Mouse (Mus musculus) lung, postnatal 25 days (tissue): Measurements from ENCODE around the gene Dcaf6.
"Not testable (repeated sequence)": the region's sequence is repeated elsewhere in the genome, so short reads cannot be mapped to it uniquely, and the experiment has no call there.

ENCODE experiments used
- DNase-seq: peaks from one replicate; pipeline ENCODE4 v3.0.0; 2022; ENCODE audit warnings: low spot score

The Dcaf6 gene

DNA sequence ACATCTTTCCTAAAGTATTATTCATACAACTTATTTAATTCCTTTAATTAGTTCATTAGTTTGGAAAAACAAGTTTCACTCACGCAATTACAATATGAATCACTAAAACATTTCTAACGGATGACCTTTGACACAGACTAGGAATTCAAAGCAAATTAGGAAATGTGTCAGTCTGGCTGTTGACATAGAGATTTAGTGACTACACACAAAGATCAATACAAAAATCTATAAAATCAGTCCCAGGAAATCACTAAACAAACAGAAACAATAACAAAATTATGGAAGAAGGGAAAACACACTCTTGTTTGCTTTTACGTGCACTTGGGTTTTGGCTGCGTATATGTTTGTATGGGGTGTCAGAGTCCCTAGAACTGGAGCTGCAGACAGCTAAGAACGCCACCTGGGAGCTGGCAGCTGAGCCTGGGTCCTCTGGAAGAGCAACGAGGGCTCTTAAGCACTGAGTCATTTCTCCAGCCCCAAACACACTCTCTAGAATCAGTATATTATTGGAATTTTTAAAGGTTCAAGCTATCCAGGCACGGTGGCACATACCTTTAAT is 38.8 kb downstream of the Dcaf6 start:
- no peak for DNase-seq

GRCm38 (mm10) chr1:165396401-165396805 is 63.9 kb downstream of the Dcaf6 start:
- DNase-seq = no peak

- no peak for DNase-seq
Measured at GRCm38 (mm10) chr1:165395940-165396339, 64.3 kb downstream of the Dcaf6 start.

- DNase-seq = no peak
Measured at GRCm38 (mm10) chr1:165394836-165395235, 65.4 kb downstream of the Dcaf6 start.

- DNase-seq = no peak
Measured at GRCm38 (mm10) chr1:165393033-165393432, 67.2 kb downstream of the Dcaf6 start.

GRCm38 (mm10) chr1:165388716-165389115 is 71.6 kb downstream of the Dcaf6 start:
- peak; percentile 43 for DNase-seq

DNA sequence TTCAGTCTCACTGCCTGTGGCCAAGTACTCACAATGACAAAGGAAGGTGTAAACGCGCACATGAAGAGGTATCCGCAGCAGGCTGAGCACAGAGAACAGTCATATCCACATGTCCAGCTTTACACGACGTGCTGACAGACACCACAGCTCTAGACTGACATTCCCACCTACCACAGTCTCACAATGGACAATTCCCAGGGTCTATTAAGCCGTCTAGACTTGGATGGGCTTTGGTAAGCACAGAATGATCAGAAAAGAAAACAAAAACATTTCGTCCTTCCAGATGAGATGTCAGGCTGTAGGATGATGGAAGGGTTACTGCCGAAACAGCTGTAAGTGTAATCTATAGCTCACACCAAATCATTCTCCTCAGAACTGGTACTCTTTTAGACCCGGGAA is 73.8 kb downstream of the Dcaf6 start:
- no peak for DNase-seq

DNA sequence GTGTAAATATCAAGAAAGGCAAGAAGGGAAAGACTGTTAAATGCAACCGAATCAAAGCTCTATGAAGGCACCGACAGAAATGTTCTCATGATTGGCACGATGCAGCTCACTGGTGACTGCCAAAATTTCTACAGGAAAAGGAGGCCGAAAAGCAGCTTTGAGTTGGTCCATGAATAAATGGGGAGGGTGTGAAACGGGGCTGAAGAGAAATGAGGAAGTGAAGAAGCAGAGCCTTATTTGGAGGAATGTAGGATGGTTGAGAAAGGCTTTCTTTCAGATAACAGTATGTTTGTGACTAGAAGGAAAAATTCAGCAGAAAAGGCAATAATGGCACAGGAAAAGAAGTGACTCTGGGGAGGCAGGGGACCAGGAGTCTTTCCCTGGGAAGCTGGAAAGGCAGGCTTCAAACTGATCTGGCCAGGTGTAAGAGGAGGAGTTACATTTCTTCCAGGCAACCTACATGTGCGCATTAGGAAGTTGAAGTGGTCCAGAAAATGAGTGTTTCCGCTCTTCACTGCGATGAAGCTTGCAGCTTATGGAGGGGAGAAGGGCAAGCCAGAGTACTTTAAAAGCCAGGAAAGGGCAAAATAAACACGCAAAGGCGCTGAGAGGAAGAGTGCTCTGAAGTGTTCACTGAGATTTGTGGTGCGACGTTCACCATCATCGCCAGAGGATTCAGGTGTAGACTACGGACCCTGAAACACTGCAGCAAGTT is 74.3 kb downstream of the Dcaf6 start:
- DNase-seq = no peak

DNA sequence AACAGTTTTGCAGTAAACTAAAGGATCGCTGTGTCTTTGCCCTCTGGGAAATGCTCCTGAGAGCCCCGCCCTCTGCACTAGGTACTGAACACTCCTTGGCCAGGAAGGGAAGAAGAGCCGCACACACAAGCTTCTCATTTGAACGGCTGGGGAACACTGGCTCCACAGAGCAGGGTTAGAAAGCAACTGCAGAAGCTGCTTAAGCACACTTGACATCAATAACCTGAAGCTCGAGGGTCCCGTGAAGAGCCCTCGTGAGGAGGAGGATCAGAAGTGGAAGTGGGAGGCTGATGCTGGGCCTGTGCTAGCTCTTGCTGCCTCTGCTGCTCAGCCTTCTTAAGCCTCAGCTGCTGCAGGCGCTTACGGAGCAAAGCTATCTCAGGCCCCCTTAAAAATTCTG is 86.4 kb downstream of the Dcaf6 start:
- DNase-seq = peak; percentile 66

DNA sequence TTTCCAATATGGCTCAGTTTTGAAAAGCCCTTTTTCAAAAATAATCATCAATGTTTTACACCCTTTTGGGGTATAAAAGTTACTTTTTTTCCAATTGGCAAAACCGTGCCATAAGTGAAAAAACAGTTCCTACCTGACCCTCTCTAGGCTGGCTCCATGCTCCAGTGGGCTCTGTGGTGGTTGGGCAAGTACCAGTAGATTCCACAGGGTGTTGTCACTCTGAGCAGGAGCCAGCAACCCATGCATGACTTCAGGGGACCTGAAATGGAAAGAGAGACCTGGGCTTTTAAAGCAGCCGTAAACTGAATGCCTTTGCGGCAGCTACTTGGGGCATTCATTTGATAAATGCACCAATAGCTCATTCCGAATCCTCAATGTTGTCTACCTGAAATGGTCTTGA is 89.3 kb downstream of the Dcaf6 start:
- DNase-seq = no peak

DNA sequence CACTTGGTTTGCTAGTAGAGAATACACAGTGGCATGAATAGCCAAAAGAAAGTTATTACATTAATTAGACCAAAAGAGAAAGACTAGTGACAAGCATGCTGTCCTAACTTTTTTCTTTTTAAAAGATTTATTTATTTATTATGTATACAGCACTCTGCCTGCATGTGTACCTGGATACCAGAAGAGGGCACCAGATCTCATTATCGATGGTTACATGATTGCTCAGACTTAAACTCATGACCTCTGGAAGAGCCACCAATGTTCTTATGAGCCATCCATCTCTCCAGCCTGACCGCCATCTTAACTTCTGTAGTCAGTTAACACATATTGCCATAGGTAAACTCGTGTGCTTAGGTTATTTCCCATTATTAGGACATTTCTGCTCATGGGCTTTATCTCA is 95.2 kb downstream of the Dcaf6 start:
- no peak for DNase-seq

DNA sequence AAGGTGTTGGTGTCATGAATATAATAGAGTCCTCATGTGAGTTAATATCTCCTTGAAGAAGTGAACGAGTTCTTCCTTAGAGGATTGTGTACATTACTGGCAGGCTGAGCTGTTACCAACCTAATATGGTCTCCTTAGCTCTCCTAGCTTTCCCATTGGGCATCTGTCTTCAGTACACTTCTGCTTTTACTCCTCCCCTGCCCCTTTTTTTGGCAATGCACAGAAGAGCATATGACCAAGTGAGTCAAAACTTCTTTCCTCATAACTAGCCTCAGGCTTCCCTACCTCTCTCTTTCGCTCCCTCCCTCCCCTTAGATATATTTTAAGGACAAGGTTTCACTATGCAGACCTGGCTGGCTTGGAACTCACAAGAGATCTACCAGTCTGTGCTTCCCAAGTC is 97.0 kb downstream of the Dcaf6 start:
- no peak for DNase-seq

GRCm38 (mm10) chr1:165356347-165356746 is 103.9 kb downstream of the Dcaf6 start:
- DNase-seq = no peak

GRCm38 (mm10) chr1:165348627-165349026 is 111.6 kb downstream of the Dcaf6 start:
- no peak for DNase-seq

GRCm38 (mm10) chr1:165344453-165344852 is 115.8 kb downstream of the Dcaf6 start:
- DNase-seq = no peak

DNA sequence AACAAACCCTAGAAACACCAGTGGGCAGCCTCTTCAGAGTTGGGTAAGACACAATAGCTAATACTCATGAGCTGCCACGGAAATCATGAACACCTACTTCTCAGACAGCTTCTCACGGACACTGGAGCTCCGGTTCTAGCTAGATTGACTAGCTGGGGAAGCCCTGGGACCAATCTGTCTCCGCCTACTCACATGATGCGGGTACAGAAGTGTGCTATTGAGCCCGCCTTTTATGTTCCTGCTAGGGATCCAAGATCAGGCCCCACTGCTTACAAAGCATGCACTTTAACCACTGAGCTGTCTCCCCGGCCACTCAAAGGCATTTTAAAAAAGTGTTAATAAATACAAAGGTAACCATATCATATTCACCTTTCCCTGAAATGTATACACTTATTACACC is 118.1 kb downstream of the Dcaf6 start:
- no peak for DNase-seq

DNA sequence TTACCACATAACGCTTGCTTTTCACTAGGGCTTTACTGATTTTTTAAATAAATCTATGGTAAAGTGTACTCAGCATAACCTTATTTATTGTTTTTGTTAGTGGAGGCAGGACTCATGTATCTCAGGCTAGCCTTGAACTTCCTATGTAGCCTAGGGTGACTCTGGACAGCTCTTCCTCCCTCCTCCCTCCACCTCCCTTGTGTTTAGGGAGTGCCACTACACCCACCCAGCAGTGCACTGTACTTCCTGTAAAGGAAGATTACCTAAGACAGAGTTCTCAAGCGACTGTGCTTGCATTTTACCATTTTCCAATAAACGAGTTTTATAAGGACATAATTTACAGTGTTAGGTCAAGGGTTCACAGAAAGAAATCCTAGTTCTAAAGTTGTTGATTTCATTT is 127.5 kb downstream of the Dcaf6 start:
- DNase-seq = no peak

DNA sequence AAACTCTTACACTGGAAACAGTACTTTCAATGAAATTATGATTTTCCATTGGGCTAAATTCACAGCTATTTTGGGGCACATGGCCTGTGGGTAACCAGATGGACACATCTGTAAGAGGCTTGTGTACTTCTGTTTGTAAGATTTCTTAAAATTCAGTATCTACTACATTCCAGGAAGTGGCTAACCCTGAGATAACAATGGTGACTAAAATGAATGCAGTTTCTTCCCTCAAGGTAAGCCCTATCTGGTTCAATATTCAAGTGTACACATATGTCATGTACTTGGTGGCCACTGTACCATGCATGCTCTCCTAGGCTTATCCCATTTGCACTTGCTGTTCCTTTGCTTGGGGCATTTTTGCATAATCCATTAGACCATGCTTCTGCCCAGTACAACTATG is 129.4 kb downstream of the Dcaf6 start:
- DNase-seq = no peak

- DNase-seq = not testable (repeated sequence)
Measured at GRCm38 (mm10) chr1:165328384-165329289, 131.6 kb downstream of the Dcaf6 start.

- DNase-seq = no peak
Measured at GRCm38 (mm10) chr1:165327831-165328230, 132.4 kb downstream of the Dcaf6 start.

GRCm38 (mm10) chr1:165327370-165327769 is 132.9 kb downstream of the Dcaf6 start:
- no peak for DNase-seq

DNA sequence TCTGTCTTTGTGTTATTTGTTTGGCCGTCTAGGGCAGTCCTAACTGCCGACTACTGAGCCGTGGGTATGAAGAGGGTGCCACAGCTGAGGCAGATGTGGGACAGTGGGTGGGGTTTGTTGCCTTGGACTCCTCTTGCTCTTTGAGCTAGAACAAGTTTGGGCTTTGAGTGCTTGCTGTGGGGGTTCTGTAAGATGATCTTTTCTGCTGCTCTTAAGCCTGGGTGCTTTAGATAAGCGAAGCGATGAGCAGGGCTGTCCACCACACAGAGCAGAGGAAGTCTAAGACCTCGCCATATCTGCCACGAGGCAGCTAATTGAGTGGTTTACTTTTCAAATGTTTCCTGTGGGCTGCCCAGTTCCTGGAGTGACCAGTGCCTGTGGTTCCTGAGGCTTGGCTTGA is 137.3 kb downstream of the Dcaf6 start:
- no peak for DNase-seq

GRCm38 (mm10) chr1:165321891-165322290 is 138.4 kb downstream of the Dcaf6 start:
- DNase-seq = no peak
